Mouse (Mus musculus) T-helper 1 cell (primary cell): Measurements from ENCODE around the gene Zscan2.
"Not testable (repeated sequence)": the region's sequence is repeated elsewhere in the genome, so short reads cannot be mapped to it uniquely, and the experiment has no call there.

Experiments
- in situ Hi-C: fragments of 300-600 bp; cut with MboI, MseI; formaldehyde crosslinking; loops from one replicate; pipeline ENCODE4 v1.15.1; 2025; ENCODE audit warnings: high pct_unique_total_duplicates

Zscan2 gene

DNA sequence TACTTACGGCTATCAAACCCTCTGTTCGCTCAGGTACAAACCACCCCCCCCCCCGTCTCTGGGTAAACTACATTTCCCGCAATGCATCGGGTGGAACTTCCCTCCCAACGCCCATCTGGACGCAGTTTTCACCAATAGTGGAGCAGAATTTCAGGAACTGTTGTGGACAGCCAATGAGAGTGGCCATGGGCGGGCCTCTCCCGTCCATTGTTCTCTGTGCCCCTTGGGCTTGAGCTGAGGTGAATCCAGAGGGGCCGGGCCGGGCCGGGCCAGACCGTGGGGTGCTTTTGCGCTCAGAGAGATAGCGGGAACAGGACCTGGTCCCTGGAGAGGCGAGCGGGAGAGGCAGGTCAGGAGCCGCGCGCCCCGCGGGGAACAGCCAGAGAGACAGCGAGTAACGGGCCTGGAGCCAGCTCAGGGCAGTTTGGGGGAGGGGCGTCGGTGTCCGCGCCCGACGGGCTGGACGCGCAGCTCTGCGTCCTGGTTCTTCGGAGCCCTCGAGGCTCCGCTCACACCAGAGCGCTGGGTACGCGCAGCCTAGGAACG lies at the start of gene Zscan2:
Gene Zscan2 (plus strand): TSS at position 192 of the 546 bp plus-strand sequence.
- in situ Hi-C loops, result no loop called here

DNA sequence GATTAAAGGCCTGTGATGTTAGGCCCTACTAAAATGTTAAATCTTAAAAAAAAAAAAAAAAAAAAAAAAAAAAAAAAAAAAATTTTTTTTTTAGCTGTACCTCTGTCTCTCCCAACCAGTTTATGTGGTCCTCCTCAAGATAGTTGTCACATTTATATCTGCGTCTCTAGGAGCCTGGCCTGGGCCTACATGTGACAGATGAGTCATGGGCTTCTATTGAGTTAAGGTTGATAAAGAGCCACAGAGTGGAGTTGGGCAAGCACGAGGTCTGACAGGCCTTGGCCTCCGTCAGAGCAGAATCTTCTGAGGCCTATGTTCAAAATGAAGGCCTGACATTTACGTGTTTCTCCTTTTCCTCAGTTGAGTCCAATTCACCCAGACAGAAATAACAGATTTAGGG lies 47.3 kb upstream of the Zscan2 start:
- in situ Hi-C loops, result no loop called here

DNA sequence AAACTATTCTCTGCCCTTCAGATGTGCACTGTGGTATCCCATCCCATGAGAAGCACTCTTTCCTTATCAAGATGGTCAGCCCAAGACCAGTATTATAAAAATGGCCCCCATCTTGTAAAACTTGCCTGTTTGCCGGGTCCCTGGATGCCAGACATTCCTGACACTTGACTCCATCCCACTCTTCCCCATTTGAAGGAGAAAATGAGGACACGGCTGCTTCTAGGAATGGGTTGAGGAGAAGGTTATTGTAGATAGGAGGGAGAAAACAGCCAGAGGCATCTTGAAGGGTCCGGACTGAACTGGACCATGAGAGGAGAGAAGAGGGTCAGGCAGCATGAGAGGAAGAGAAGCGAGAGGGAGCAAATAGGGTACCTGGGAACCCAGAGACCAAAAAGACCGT lies 44.1 kb upstream of the Zscan2 start:
- in situ Hi-C loops, result no loop called here

DNA sequence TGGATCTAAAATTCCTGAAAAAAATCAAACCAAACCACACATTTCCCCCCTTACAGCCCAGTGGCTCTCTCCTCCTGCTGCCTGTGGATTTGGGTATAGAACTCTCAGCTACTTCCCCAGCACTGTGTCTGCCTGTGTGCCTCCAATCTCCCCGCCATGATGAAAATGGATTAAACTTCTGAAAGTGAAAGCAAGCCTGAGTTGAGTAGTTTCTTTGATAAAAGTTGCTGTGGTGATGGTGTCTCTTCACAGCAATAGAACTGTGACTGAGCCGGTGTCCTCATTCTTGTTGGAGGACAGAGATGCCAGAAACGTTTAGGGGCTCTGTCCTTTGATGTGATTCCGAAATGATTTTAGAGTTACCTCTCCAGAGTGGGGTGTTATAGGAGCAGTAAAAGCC lies 39.9 kb upstream of the Zscan2 start:
- in situ Hi-C loops, result no loop called here

DNA sequence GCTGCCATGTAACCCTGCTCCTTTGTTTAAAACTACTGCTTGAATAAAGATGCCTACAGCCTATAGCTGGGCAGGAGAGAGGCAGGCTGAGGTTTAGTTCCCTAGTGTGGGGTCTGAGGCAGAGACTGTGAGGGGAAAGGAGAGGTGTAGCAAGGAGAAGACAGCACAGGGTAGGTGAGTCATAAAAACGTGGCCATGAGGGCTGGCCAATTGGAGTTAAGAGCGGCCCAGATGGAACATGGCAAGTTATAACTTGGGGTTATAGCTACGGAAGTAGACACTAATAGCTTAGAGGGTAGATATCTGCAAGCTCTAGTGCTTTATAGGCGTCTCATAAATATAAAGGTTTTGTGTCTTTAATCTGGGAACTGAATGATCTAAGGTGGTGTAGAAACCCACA lies 37.5 kb upstream of the Zscan2 start:
- in situ Hi-C loops, result no loop called here

DNA sequence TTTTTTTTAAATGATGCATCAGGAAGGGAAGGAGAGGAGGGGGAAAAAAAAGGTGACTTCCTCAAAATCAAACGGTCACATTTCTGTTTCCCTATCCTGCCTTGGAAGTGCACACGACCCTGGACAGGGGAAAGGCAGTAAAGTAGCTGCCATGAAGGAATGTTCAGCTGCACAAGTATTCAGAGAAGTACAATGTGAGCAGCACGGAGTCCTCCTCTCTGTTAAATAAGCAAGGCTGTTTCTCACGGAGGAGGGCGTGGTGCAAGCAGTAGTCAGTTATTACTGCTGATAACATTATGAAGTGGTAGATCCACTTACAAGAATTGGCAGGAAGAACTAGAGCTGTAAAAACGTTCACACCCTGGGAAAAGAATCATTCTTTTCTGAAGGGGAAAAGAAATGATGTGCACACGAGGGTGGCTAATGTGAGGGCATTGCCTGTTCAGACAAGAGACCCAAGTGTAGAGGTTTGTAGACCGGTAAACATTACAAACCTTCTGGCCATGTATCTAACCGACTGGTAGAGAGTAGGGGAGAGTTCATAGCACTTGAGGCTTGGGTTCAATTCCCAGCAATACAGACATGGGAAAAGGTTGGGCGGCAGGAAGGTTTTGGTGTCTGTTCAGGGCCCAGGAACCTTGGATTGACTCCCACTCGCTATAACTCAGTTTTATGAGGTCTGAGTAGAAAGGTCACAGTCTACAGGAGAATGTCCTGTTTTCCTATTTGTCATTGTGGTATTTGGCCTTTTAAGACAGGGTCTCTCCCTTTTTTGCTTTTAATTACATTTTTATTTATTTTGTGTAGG lies 36.6 kb upstream of the Zscan2 start:
- in situ Hi-C loops, result no loop called here

DNA sequence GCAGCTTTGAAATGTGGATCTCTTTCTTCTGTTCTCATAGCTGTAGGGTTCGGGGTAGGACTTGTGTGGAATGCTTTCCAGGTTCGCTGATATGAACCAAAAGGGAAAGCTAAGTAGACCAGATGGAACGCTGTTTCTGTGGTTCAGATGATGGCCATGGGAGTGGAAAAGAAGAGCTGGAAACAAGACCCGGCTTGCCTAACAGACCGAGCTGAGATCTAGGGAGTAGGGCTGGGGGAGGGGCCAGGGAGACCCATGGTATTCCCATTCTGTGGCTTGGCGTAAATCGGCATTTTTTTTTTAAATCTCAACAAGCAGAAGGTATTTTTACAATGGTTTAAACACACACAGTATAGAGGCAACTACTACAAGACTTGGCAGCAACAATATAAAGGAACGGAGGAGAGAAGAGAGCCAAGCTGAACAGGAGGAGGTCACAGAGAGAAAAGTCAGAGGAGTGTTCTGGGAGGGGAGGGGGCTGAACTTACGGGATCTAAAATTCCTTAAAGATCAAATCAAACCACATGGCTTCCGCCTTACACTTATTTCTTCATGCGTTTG lies 34.8 kb upstream of the Zscan2 start, which contains the start of gene Iqgap1:
Gene Iqgap1 (minus strand): TSS at position 132 of the 561 bp plus-strand sequence.
- in situ Hi-C loops, result no loop called here

DNA sequence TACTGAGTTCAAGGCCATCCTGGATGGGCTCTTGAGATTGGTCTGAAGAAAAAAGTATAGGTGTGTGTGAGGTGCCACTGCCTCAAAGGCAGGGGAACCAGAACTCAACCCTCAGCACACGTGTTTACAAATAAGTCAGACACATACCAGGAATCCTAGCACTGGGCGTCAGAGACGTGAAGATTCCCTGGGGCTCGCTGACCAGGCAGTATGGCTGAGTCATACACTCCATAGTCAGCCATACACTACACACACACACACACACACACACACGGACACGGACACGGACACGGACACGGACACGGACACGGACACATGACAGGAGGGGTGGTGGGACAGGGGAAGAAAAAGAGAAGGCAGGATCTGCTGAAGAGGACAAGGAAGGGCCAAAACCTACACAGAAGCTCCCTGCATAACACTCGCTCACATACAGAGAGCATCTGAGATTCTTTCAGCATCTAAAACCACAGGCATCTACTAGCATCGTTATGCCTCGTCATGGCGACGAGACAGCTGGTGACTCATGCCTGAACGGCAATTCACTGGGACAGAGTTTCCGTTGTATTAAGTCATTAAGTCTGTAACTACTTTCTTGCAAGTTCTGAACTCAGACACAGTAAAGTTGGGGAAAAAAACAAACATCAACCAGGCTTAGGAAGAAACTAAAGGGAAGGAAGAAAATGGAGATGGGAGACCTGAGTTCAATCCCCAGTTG lies 32.4 kb upstream of the Zscan2 start:
- in situ Hi-C loops, result no loop called here

DNA sequence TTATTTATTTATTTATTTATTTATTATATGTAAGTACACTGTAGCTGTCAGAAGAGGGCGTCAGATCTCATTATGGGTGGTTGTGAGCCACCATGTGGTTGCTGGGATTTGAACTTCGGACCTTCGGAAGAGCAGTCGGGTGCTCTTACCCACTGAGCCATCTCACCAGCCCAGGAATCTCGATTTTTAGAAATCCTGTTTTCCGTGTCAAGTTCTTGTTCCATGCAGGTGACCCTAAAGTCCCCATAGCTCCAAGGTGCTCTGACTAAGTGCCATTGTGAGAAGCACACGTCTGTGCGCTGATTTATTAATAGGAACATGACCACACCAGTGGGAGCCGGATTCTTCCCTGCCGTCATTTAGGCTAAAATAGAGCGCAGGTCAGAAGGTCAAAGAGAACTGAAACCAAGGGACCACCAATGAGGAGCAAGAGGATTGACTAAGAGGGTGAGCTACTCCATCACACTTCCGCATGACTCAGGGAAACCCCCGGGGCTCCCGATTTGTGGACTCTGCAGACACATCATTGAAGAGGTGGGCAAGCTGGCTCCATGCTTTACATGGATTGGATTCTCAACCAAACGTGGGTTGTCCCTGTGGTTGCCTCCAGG lies 30.4 kb upstream of the Zscan2 start:
- in situ Hi-C loops, result no loop called here

DNA sequence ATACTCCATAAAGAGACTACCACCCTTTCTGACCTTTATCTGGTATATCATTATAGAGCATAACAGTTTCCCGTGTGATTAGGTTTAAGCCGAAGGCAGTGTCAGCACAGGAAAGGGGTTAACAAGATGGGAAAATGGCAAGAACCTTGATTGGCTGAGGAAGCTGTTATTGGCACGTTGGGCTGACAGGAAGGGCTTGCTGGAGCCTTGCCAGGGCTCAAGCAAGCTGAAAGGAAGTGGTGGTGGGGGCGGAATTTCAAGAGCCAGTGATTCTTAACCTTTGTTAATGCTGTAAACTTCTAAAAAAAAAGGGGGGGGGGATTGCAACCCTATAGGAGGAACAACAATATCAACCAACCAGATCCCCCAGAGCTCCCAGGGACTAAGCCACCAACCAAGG lies 28.5 kb upstream of the Zscan2 start:
- in situ Hi-C loops, result no loop called here

DNA sequence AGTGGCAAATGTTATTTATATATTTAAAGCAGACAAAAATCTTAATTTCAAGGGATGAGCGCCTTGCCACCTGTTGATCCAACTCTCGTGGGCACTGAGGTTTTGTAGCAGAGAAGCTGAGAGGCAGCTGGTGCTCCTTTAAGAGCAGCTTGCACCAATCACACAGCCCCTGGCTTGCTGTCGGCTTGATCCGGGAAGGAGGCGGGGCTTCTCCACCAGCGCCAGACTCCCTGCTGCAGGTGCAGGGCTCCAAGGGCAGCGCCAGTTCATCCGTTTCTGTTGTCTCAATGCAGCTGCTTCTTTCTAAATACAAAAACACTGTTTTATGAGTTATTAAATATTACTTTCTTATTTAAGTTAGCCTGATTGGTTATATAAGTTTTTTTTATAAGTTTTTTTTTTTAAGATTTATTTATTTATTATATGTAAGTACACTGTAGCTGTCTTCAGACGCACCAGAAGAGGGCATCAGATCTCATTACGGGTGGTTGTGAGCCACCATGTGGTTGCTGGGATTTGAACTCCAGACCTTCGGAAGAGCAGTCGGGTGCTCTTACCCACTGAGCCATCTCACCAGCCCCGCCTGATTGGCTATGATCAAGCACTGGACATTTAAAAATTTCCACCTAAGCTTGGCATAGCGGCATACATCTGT lies 27.6 kb upstream of the Zscan2 start:
- in situ Hi-C loops, result not testable (repeated sequence)

DNA sequence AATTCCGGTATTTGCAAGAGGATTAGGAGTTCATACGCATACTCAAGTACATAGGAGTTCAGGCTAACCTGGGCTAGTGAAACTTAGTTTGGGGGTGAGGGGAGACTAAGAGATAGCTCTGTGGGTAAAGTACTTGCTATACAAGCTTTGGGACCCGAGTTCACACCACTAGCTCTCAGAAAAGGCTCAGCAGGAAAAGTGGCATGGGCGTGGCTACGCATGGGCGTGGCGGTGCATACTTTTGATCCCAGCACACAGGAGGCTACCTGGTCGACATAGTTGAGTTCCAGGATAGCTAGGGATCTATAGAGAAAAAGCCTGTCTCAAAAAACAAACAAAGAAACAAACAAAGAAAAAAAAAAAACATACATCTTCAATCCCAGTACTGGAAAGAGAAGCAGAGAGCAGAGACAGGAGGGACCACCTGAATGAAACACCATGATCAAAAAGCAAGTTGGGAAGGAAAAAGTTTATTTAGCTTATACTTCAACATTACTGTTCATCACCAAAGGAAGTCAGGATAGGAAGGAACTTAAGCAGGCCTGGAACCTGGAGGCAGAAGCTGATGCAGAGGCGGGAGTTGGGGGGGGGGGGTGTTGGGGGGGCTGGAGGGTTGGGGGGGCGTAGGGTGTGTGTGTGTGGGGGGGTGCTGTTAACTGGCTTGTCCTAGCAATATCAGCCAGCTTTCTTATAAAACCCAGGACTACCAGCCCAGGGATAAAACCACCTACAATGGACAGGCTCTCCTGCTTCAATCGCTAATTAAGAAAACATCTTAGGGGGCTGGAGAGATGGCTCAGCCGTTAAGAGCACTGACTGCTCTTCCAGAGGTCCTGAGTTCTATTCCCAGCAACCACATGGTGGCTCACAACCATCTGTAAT lies 26.8 kb upstream of the Zscan2 start:
- in situ Hi-C loops, result no loop called here

DNA sequence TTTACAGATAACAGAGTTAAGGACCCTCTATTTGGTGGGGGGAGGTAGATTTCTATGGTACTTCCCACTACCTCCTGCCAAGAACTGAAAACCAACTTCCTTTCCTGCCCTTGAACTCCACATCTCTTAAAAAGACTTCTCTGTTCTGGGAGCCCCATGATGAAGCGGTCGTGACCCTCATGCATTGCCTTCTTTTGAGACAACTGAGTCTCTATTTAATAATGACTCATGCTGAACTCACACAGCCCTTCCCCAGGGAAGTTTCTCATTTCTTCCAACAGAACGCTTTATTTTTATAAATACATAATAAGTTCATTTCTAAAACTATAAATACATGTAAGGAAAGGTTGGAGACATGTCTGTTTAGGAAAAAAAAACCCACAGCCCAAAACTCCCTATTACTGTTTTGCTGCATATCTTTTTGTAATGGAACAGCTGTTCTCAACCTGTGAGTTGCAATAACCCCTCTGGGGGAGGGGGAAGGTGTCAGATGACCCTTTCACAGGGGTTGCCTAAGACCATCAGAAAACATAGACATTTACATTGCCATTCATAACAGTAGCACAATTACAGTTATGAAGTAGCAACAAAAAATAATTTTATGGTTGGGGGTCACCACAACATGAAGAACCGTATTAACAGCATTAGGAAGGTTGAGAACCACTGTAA lies 24.6 kb upstream of the Zscan2 start:
- in situ Hi-C loops, result no loop called here

DNA sequence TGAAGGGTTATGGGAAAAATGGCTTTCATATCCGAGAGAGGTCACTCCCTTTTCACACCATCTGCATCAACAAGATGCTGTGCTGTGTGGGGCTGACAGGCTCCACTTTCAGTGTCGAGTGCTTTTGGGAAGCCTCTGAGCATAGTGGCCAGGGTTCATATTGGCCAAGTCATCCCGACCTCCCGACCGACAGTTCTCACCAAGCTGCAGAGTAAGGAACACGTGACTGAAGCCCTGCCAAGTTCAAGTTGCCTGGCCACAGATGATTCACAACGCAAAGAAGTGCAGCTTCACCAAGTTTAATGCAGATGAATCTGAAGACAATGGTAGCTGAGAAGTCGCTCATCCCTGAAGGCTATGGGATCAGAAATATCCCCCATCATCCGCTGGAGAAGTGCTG lies 23.0 kb upstream of the Zscan2 start:
- in situ Hi-C loops, result no loop called here

DNA sequence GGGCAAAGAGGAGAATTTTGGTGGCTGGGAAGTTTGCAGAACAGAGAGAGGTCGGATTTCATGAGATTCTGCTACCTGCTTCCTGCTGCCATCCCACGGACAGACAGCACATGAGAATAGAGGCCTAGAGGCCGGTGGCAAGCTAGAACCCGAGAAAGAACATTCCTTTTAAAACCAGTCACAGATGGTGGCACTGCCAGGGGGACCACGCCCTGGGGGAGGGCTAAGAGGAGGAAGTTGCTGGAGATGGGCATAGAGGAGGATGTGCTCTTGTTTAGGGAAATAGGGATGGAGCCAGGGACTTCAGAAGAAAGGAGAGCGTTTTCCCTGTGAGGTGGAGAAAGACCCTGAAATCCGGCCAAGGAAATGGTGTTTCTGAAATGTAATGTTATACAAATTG lies 22.5 kb upstream of the Zscan2 start:
- in situ Hi-C loops, result no loop called here

DNA sequence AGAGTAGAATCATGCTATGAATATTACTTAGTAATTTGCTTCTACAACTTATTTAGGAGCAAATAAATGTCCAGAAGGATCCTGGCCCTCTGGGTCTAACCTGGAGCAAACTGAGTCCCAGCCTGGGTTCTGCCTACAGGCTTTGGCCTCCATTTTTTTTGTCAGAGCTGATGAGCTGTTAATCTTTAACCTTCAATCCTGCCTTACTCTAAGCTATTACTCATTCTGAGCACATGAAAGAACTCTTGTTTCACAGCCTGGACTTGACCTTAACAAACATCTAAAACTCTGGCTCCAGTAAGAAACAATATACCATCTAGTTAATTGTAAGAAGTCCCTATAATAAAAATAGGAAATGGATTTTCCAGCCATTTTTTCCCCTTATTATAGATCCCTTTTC lies 21.0 kb upstream of the Zscan2 start:
- in situ Hi-C loops, result no loop called here

DNA sequence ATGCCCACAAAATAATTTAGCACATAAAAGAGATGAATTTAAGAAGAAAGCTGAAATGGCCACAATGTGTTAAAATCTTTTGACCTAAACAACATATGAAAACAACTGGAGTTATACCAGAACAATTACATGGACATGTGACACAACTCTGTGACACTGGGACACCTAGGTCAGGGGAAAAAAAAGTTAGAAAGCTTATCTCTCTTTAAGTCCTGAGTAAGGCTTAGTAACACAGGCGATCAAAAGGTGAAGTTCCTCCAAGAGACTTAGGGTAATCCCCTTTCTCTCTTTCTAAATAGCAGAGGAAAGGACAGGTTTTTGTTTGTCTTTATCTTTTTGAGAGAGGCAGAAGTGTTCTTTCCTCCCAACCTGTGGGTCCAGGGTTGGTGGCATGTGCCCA lies 20.5 kb upstream of the Zscan2 start:
- in situ Hi-C loops, result no loop called here

DNA sequence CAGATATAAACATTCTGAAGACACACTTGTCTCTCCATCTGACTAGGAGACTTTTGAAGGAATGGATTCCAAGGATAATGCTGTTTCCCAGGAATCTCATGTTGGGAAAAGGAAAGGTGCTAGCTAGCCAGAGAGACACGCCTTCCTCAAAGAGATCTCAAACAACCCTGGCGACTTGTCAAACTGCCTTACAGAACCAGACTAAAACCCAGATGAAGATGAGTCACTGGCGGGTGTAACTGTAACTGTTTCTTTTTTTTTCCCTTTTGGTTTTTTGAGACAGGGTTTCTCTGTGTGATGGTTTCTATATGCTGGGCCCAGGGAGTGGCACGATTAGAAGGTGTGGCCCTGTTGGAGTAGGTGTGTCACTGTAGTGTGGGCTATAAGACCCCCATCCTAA lies 19.8 kb upstream of the Zscan2 start:
- in situ Hi-C loops, result no loop called here

DNA sequence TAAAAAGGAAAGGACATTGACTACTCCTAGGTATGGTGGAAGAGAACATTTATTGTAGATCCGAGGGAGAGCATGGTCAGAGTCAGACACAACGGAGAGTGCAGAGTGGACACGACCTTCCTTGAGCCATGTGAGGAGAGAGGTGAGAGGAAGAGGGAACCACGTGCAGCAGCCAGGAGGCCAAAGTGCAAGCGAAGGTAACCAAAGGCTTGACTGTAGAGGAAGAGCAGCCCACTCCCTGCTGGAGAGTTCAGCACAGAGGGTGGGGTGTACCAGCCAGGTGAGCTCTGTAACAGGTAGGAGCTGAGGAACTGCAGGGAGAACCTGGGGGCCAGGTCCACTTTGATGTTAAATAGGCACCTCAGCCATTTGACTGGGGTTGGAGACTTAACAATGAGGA lies 18.6 kb upstream of the Zscan2 start:
- in situ Hi-C loops, result no loop called here

DNA sequence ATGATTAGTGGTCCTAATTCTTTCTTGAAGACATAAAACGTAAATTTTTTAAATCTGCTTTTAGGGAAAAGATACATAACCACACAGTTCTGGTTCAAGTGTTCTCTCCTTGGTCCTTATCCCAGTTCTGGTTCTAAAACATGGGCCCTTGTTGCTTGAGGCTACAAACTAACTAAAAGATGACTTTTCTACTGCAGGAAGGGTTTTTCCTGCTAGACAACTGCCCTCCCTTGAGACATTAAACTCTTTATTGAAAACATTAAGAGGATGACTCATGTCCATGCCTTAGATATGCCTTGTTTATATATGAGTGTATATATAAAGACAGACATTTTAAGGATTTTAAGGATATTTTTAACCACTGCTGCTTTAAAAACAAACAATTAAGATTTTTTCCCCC lies 17.5 kb upstream of the Zscan2 start:
- in situ Hi-C loops, result no loop called here
